Mouse (Mus musculus): ENCODE measurements around the gene 2410137M14Rik. TPM values are rescaled to one million over a fixed set of nuclear protein-coding genes. Genes with fewer than 3 reads are reported as not detected.

The 2410137M14Rik gene
- total and polyA plus RNA-seq, 3 experiments: 0.40 TPM; not detected in 2

- H3K9ac ChIP-seq (ENCODE audit: insufficient read depth, low read depth): no peak overlapping the region; the same call in 1 of the 2 replicates
- dilution Hi-C loops (cut with MboI; ENCODE audit: extremely low pct_ligation_motif_present, extremely low pct_unique_long_range_greater_than_20kb, low sequenced_read_pairs): no loop called here
- H3K4me2 ChIP-seq (ENCODE audit: insufficient read depth, low read depth, poor library complexity, severe bottlenecking): no peak overlapping the region
- H3K27ac ChIP-seq (ENCODE audit: insufficient read depth, low read depth): no peak overlapping the region
- in situ Hi-C loops (cut with MboI; ENCODE audit: low pct_ligation_motif_present, low pct_unique_long_range_greater_than_20kb, low sequenced_read_pairs): loop anchor here (10.0 kb wide), 1 partner anchor 81 kb away; no protein-coding TSS in a partner anchor
- H3K36me3 ChIP-seq (replicated peaks in 1 of 2; ENCODE audit: control insufficient read depth in 1 of 2, insufficient read depth in 1 of 2, low read length in 1 of 2): no peaks in the 10 kb centered on the region
- peaks cover 3 to 43% of the 10 kb centered on the region in 2 experiments; a peak in 2 of 4 replicates for H3K4me1 ChIP-seq (ENCODE audit: control insufficient read depth in 1 of 2, insufficient read depth in 2 of 2)
- no peaks in the 10 kb centered on the region for H3K27me3 ChIP-seq (replicated peaks)
- no peaks in the 10 kb centered on the region for H3K9me3 ChIP-seq (replicated peaks; ENCODE audit: low read length)
- no peak for DNase-seq (ENCODE audit: extremely low read depth)
- TF ChIP-seq CTCF (conservative IDR thresholded peaks at IDR 0.05 in 1 of 2, IDR thresholded peaks at IDR 0.05 in 1 of 2; ENCODE audit: low read depth in 2 of 2, low read length in 2 of 2) (0 out of 4 replicates have a peak, but pooled peaks of 1 of the 2 experiments have one; percentile 13), MAFK (IDR thresholded peaks at IDR 0.05; ENCODE audit: insufficient replicate concordance, low read length) (no peak)
- no peak overlapping the region for H3K4me3 ChIP-seq (replicated peaks in 1 of 3; ENCODE audit: low read depth in 2 of 3, low read length in 2 of 3, poor library complexity in 1 of 3)
- H3K79me2 ChIP-seq (replicated peaks; ENCODE audit: control insufficient read depth, extremely low read depth, insufficient read depth, poor library complexity, severe bottlenecking): no peaks in the 10 kb centered on the region
These were observed 14.4 kb upstream of the 2410137M14Rik start for GRCm38 (mm10) chr17:36995448-36995847.

GRCm38 (mm10) chr17:36994528-36994927 is 13.5 kb upstream of the 2410137M14Rik start:
- Histone ChIP-seq H3K4me1 (ENCODE audit: control insufficient read depth in 1 of 2, insufficient read depth in 2 of 2) (peaks cover 3 to 43% of the 10 kb centered on the region in 2 experiments; a peak in 2 of 4 replicates), H3K79me2 (replicated peaks; ENCODE audit: control insufficient read depth, extremely low read depth, insufficient read depth, poor library complexity, severe bottlenecking) (no peaks in the 10 kb centered on the region), H3K4me2 (ENCODE audit: insufficient read depth, low read depth, poor library complexity, severe bottlenecking) (peak overlapping the region; percentile 50; the same call in 1 of the 2 replicates), H3K27me3 (replicated peaks) (no peaks in the 10 kb centered on the region), H3K4me3 (replicated peaks in 1 of 3; ENCODE audit: low read depth in 2 of 3, low read length in 2 of 3, poor library complexity in 1 of 3) (peak overlapping the region in 1 of 3 experiments; percentile 35), H3K9me3 (replicated peaks; ENCODE audit: low read length) (no peaks in the 10 kb centered on the region), H3K36me3 (replicated peaks in 1 of 2; ENCODE audit: control insufficient read depth in 1 of 2, insufficient read depth in 1 of 2, low read length in 1 of 2) (no peaks in the 10 kb centered on the region), H3K27ac (ENCODE audit: insufficient read depth, low read depth) (peak overlapping the region; percentile 84), H3K9ac (ENCODE audit: insufficient read depth, low read depth) (peak overlapping the region; percentile 53)
- peak; percentile 71 for DNase-seq (ENCODE audit: extremely low read depth)
- dilution Hi-C loops (cut with MboI; ENCODE audit: extremely low pct_ligation_motif_present, extremely low pct_unique_long_range_greater_than_20kb, low sequenced_read_pairs) (no loop called here), in situ Hi-C loops (cut with MboI; ENCODE audit: low pct_ligation_motif_present, low pct_unique_long_range_greater_than_20kb, low sequenced_read_pairs) (loop anchor here (10.0 kb wide), 1 partner anchor 80 kb away; no protein-coding TSS in a partner anchor)
- peak; percentile 72 for TF ChIP-seq JUN (IDR thresholded peaks at IDR 0.05; ENCODE audit: insufficient read depth, low read depth, low read length)
- 0 out of 2 replicates have a peak, but pooled peaks have one; percentile 25 for TF ChIP-seq ELF1 (IDR thresholded peaks at IDR 0.05; ENCODE audit: low read depth, low read length)
- TF ChIP-seq POLR2A (IDR thresholded peaks at IDR 0.05; ENCODE audit: low read depth, low read length): no peak
- peak; percentile 55 for TF ChIP-seq BHLHE40 (IDR thresholded peaks at IDR 0.05; ENCODE audit: low read depth, low read length)
- TF ChIP-seq MYC (IDR thresholded peaks at IDR 0.05; ENCODE audit: low read depth, low read length): no peak
- no peak; the same call in 1 of the 2 replicates for TF ChIP-seq RAD21 (IDR thresholded peaks at IDR 0.05; ENCODE audit: low read depth, low read length)
- TF ChIP-seq ETS1 (conservative IDR thresholded peaks at IDR 0.05; ENCODE audit: low read depth, low read length): peak; percentile 70
- TF ChIP-seq IRF4 (IDR thresholded peaks at IDR 0.05; ENCODE audit: low read depth, low read length): peak; percentile 96
- TF ChIP-seq TCF12 (IDR thresholded peaks at IDR 0.05; ENCODE audit: low read depth, low read length): peak; percentile 76
- TF ChIP-seq HCFC1 (IDR thresholded peaks at IDR 0.05; ENCODE audit: low read depth, low read length): peak; percentile 30; the same call in 1 of the 2 replicates
- TF ChIP-seq MEF2A (IDR thresholded peaks at IDR 0.05; ENCODE audit: borderline replicate concordance, low read depth, low read length): peak; percentile 98
- TF ChIP-seq ZC3H11A (IDR thresholded peaks at IDR 0.05; ENCODE audit: low read depth, low read length): no peak
- no peak for TF ChIP-seq NELFE (IDR thresholded peaks at IDR 0.05; ENCODE audit: low read depth, low read length)
- no peak for TF ChIP-seq CHD1 (IDR thresholded peaks at IDR 0.05; ENCODE audit: low read depth, low read length)
- TF ChIP-seq CHD2 (IDR thresholded peaks at IDR 0.05; ENCODE audit: low read length): no peak
- peak; percentile 40; the same call in 1 of the 2 replicates for TF ChIP-seq ZNF384 (IDR thresholded peaks at IDR 0.05; ENCODE audit: low read depth, low read length)
- TF ChIP-seq MAX (IDR thresholded peaks at IDR 0.05; ENCODE audit: low read length): peak; percentile 50
- TF ChIP-seq POLR2AphosphoS2 (IDR thresholded peaks at IDR 0.05; ENCODE audit: low read depth, low read length): no peak
- TF ChIP-seq JUND (conservative IDR thresholded peaks at IDR 0.05; ENCODE audit: low read depth, low read length): peak; percentile 93
- TF ChIP-seq EP300 (IDR thresholded peaks at IDR 0.05; ENCODE audit: low read length): peak; percentile 90
- peak; percentile 28; the same call in 1 of the 2 replicates for TF ChIP-seq MAFK (IDR thresholded peaks at IDR 0.05; ENCODE audit: insufficient replicate concordance, low read length)
